Mouse (Mus musculus) left cerebral cortex, adult 2 months (tissue): Measurements from ENCODE around the gene Alg10b. TPM values are rescaled to one million over a fixed set of nuclear protein-coding genes. Genes with fewer than 3 reads are reported as not detected.
"Not testable (repeated sequence)": the region's sequence is repeated elsewhere in the genome, so short reads cannot be mapped to it uniquely, and the experiment has no call there.

Experiments used
- DNase-seq, 2 experiments: peaks; one replicate each; pipeline ENCODE4 v3.0.0; 2021 to 2022; ENCODE audit warnings: low spot score in 2 of 2, mixed read lengths in 1 of 2; ENCODE audit errors: extremely low spot score in 1 of 2
- H3K27ac ChIP-seq: fragments of 200-600 bp; 2 replicates; pipeline ENCODE4 v1.8.1; 2022
- H3K4me3 ChIP-seq: fragments of 200-600 bp; 2 replicates; pipeline ENCODE4 v1.8.1; 2022
- CTCF ChIP-seq: fragments of 200-600 bp; IDR thresholded peaks from 2 replicates; pipeline ENCODE4 v1.8.1; 2022; ENCODE audit warnings: antibody characterized with exemption, mild to moderate bottlenecking, moderate library complexity
- intact Hi-C: fragments of 180-260 bp; cut with DNase I; formaldehyde crosslinking; loops from one replicate; pipeline ENCODE4 v1.15.1; 2025
- long read RNA-seq, 2 experiments: library from polyadenylated mRNA; stranded (forward); transcript quantifications; one replicate each; pipeline ENCODE4 v2.0.0; 2021; ENCODE audit warnings: borderline mapping rate in 2 of 2
- total RNA-seq, 2 experiments: library from RNA; stranded (reverse); gene quantifications; 2 replicates each; pipeline ENCODE4 v1.2.3; 2021

Gene Alg10b
- 10 to 100 TPM; 25.4 to 29.8 TPM for total RNA-seq
- long read RNA-seq, experiment 1, full-length matches to known transcripts: 9 of 14 reads
- long read RNA-seq, experiment 1, partial matches to known transcripts: 0 of 14 reads
- long read RNA-seq, experiment 1, other reads (novel, unspliced or antisense): 5 of 14 reads
- long read RNA-seq, experiment 2, full-length matches to known transcripts: 5 of 10 reads
- long read RNA-seq, experiment 2, partial matches to known transcripts: 0 of 10 reads
- long read RNA-seq, experiment 2, other reads (novel, unspliced or antisense): 5 of 10 reads

GRCm38 (mm10) chr15:90223969-90224750 lies at the start of gene Alg10b:
TSS of gene Alg10b (plus strand) at chr15:90224311.
- peak within 1 kb of the TSS; percentile 88 for H3K4me3 ChIP-seq
- DNase-seq: peak; percentile 72 to 81
- intact Hi-C loops: loop anchor here (2.0 to 5.0 kb wide), 2 partner anchors 187 to 601 kb away; no protein-coding TSS in a partner anchor
- TF ChIP-seq CTCF: no peak; the same call in none of the 2 replicates
- peak within 1 kb of the TSS; percentile 89 for H3K27ac ChIP-seq

GRCm38 (mm10) chr15:90183108-90183507 lies 41.0 kb upstream of the Alg10b start:
- intact Hi-C loops: not testable (repeated sequence)

GRCm38 (mm10) chr15:90183511-90183910 lies 40.6 kb upstream of the Alg10b start:
- H3K4me3 ChIP-seq: no peak overlapping the region
- TF ChIP-seq CTCF: no peak
- H3K27ac ChIP-seq: no peak overlapping the region
- DNase-seq: no peak
- intact Hi-C loops: no loop called here

More at GRCm38 (mm10) chr15:90183108-90183507, 41.0 kb upstream of the Alg10b start:
- H3K27ac ChIP-seq, DNase-seq, H3K4me3 ChIP-seq: not testable (repeated sequence)

GRCm38 (mm10) chr15:90184743-90185142 lies 39.4 kb upstream of the Alg10b start:
- Histone ChIP-seq H3K27ac (no peak overlapping the region), H3K4me3 (no peak overlapping the region)
- intact Hi-C loops: no loop called here
- peak in 1 of 2 experiments; percentile 10 for DNase-seq
- TF ChIP-seq CTCF: no peak

- TF ChIP-seq CTCF: no peak
- DNase-seq: no peak
- intact Hi-C loops: no loop called here
- Histone ChIP-seq H3K4me3 (no peak overlapping the region), H3K27ac (no peak overlapping the region)
Measured at GRCm38 (mm10) chr15:90189477-90189876, 34.6 kb upstream of the Alg10b start.

- Histone ChIP-seq H3K4me3 (no peak overlapping the region), H3K27ac (no peak overlapping the region)
- no peak for DNase-seq
- TF ChIP-seq CTCF: no peak
- intact Hi-C loops: loop anchor here (2.0 to 10.0 kb wide), 4 partner anchors 289 to 591 kb away; partner anchors contain the start of gene Syt10
Measured at GRCm38 (mm10) chr15:90213946-90214345, 10.2 kb upstream of the Alg10b start.

GRCm38 (mm10) chr15:90214913-90215312 lies 9.2 kb upstream of the Alg10b start:
- intact Hi-C loops: loop anchor here (2.0 to 10.0 kb wide), 4 partner anchors 290 to 592 kb away; partner anchors contain the start of gene Syt10

GRCm38 (mm10) chr15:90225058-90225575 lies 1.0 kb downstream of the Alg10b start:
- peak overlapping the region; percentile 88 for H3K4me3 ChIP-seq
- DNase-seq: no peak
- intact Hi-C loops: loop anchor here (2.0 kb wide), 1 partner anchor 602 kb away; no protein-coding TSS in a partner anchor
- TF ChIP-seq CTCF: peak; percentile 43
- no peak overlapping the region for H3K27ac ChIP-seq

More at GRCm38 (mm10) chr15:90214913-90215312, 9.2 kb upstream of the Alg10b start:
- DNase-seq: peak; percentile 64 to 71
- Histone ChIP-seq H3K4me3 (no peak overlapping the region), H3K27ac (no peak overlapping the region)
- TF ChIP-seq CTCF: peak; percentile 93

GRCm38 (mm10) chr15:90237657-90238056 lies 13.5 kb downstream of the Alg10b start:
- Histone ChIP-seq H3K4me3 (no peak overlapping the region), H3K27ac (no peak overlapping the region; the same call in 1 of the 2 replicates)
- TF ChIP-seq CTCF: peak; percentile 76
- DNase-seq: peak in 1 of 2 experiments; percentile 18
- intact Hi-C loops: loop anchor here (2.0 kb wide), 1 partner anchor 691 kb away; no protein-coding TSS in a partner anchor

GRCm38 (mm10) chr15:90244081-90244480 lies 20.0 kb downstream of the Alg10b start:
- H3K27ac ChIP-seq: peak overlapping the region; percentile 79
- no peak for TF ChIP-seq CTCF
- intact Hi-C loops: loop anchor here (10.0 kb wide), 1 partner anchor 361 kb away; no protein-coding TSS in a partner anchor
- no peak overlapping the region for H3K4me3 ChIP-seq
- peak in 1 of 2 experiments; percentile 31 for DNase-seq

- intact Hi-C loops: loop anchor here (2.0 to 10.0 kb wide), 3 partner anchors 355 to 591 kb away; partner anchors contain the start of gene Cpne8
- Histone ChIP-seq H3K27ac (no peak overlapping the region), H3K4me3 (no peak overlapping the region)
- no peak for DNase-seq
- TF ChIP-seq CTCF: peak; percentile 91
Measured at GRCm38 (mm10) chr15:90249694-90250093, 25.6 kb downstream of the Alg10b start.
